Mouse (Mus musculus): ENCODE results near the gene Tirap. TPM values are rescaled to one million over a fixed set of nuclear protein-coding genes. Genes with fewer than 3 reads are reported as not detected.

Tirap gene
- total RNA-seq (2023): 7.1 TPM

DNA sequence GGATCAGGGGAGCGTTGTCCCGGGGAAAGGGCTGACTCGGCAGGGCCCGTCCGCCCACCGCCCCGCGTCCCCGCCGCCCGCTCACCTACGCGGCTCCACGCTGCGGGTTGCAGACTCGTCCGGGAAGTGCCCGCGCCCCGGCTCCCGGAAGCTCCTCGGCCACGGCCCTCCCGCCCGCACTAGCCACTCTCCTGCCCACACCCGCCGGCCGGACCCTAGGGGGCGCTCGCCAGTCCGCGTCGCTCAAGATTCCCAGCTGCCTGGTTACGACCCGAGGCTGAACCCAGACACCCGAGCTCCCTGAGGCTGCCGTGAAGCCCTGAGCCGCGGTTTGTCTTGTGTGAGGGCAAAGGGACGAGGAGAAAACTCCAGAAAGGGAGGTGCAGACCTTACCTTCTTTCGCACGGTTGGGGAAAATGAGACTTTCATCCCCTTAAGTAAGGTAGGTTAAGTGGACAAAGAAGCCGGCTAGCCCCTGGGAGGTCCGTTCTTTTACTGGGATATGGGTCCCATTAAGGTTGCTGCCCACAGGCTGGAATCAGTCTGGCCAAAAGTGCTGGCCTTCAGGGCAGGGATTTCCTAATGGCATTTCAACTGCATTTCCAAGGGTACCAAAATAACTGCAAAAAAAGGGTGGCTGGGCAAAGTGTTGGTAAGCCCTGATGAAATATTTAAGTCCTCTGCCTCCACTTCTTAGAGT lies at the start of gene Tirap, which contains the start of gene Srpr:
Gene Tirap (minus strand): TSS at position 520 of the 700 bp plus-strand sequence.
Gene Srpr (plus strand): TSS at position 404 of the 700 bp plus-strand sequence.

DNA sequence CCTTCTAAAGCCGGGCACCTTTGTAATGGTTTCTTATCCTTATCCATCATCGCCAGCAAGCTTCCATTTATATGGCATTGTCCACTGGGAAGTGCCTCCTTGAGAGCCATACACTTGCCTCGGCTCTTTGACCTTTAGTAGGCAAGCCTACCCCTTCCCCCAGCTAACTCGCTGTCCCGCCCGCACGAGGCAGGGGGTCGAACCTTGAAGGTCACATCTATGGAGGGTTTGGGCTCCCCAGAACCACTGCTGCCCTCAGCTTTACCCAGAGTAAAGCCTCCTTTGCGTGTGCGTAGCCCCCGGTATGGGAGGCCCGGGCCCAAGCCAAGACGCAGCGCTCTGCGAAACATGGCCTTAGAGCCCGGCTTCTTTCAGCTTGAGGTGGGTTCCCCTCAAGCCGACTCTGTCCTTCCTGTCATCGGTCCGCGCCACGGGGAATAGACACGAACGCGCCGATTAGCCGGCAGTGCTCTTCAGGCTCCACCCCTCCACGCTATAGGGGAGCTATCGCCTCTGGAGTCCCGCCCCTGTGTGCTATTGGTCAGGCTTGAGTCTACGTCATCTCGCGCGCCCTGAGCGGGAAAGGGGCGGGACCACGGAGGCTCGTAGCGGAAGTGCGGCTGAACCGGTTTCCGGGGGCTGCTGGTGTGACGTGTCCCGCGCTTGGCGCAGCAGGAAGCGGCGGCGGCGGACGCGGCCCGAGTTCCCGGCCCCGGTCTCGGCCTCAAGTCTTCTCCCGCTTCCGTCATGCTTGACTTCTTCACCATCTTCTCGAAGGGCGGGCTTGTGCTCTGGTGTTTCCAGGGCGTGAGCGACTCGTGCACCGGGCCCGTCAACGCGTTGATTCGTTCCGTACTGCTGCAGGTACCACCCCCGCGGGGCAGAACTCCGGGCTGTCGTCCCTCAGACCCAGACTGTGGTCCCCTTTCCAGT lies 10.7 kb upstream of the Tirap start, which contains the start of gene Foxred1:
Gene Foxred1 (minus strand): TSS at position 514 of the 933 bp plus-strand sequence.

DNA sequence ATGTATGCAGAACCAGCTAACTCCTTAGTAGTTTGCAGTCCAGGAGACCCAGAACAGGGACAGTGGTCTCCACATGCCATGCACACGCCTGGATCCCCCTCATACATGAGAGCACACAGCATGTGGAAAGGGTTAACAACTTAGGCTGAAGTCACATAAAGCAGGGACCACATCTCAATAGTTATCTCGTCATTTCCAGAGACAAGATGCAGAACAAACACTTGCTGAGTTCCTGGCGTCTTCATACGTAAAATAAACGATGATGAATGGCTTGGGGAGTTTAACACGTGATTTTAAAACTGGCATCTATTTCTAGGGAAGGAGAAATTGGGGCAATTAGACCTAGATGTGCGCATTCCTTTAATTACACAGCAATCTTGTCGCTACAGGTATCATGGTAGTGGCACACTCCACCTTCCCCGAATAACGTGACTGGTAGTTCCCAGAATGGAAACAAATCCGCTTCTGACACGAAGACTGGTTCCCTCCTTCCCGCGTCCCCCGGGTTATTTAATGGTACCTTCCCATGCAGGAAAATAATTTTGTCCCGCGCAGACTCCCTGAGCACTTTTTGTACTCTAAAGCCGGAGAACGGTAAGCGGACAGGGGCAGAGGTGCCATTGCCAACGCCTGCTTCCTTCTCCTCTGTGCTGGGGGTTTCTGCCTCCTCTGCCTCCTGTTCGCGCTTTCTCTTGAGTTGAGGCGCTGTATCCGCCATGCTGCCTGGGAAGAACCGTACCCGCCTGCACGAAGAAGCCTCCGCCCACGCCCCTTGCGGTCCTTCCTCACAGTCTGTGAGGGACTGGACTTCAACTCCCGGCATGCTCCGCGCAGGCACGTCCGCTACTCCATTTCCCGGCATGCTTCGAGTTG lies 24.6 kb downstream of the Tirap start, which contains the start of gene Dcps:
Gene Dcps (minus strand): TSS at position 811 of the 873 bp plus-strand sequence.

Other genes with a start within 250 kb of the Tirap start
- 46.6 TPM for gene St3gal4, start 81.0 kb downstream of the Tirap start, total RNA-seq (2023)
- gene Dcps, start 24.2 kb downstream of the Tirap start, total RNA-seq (2023): 26.7 TPM
- 101 TPM for gene Srpr, start 116 bp downstream of the Tirap start, total RNA-seq (2023)
- 24.1 TPM for gene Foxred1, start 10.8 kb upstream of the Tirap start, total RNA-seq (2023)
- 23.7 TPM for gene Fam118b, start 67.5 kb upstream of the Tirap start, total RNA-seq (2023)
- 32.7 TPM for gene Rpusd4, start 67.6 kb upstream of the Tirap start, total RNA-seq (2023)
- gene Cdon, start 220.8 kb upstream of the Tirap start, total RNA-seq (2023): 28.0 TPM

Measured in CD4-positive naive resting alpha-beta T cell, adult 57 days (primary cell).